Mouse (Mus musculus): ENCODE data around the gene Per2. TPM values are rescaled to one million over a fixed set of nuclear protein-coding genes. Genes with fewer than 3 reads are reported as not detected.
A peak's percentile ranks its signal among the peaks of the same experiment; 100 is the strongest.
"Not testable (repeated sequence)": the region's sequence is repeated elsewhere in the genome, so short reads cannot be mapped to it uniquely, and the experiment has no call there.

Per2 gene
- polyA plus RNA-seq, 1 experiment from 2014 or later: 3.6 TPM

DNA sequence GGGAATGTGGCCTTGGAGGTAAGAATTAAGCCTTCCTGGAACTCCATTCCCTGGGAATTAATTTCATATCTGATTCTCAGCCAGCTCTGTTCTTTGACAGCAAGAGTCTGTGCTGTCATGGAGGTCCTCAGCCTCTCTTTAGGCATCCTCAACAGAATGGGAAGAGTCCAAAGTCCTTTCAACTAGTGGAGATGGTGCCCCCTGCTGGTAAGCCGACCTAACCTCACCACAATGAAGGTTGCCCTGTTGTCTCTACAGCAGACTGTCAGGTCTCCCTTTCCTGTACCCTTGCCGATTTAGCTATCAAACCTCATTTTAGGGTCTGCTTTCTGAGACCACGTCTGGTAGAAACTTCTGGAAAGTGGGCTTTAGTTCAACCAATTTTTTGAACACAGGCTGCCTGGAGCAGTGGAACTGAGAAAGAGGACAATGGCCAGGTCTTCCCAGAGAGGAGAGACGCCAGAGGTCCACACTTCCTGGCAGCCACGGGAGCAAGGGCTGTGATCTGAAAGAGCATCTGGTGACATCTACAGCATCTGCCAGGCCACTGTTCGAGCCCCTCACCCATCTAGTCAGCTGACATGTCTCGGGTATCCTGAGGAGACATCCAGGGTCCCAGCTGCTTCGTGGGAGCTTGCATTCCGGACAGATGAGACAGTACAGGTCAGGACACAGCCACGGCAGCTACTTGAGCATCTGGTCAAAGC lies 24.3 kb upstream of the Per2 start:
- no peak overlapping the region for H3K4me3 ChIP-seq
- ATAC-seq (ENCODE audit: insufficient number of reproducible peaks, low FRiP score): 0 out of 2 replicates have a peak, but pooled peaks have one; percentile 51
- 0 out of 2 replicates have a peak, but pooled peaks cover 7% of the 10 kb centered on the region for H3K4me1 ChIP-seq (replicated peaks)
- no peaks in the 10 kb centered on the region for H3K36me3 ChIP-seq
- 0 out of 2 replicates have a peak, but pooled peaks cover 3% of the 10 kb centered on the region for H3K27me3 ChIP-seq (replicated peaks)
- no peak overlapping the region for H3K27ac ChIP-seq (ENCODE audit: poor library complexity, severe bottlenecking)
- H3K9ac ChIP-seq: no peak overlapping the region
- 31% methylated on average over 10 of the region's 10 CpGs for WGBS
- no peak overlapping the region for H3K4me2 ChIP-seq
- peaks cover 4% of the 10 kb centered on the region; the same call in 1 of the 2 replicates for H3K9me3 ChIP-seq (replicated peaks)

DNA sequence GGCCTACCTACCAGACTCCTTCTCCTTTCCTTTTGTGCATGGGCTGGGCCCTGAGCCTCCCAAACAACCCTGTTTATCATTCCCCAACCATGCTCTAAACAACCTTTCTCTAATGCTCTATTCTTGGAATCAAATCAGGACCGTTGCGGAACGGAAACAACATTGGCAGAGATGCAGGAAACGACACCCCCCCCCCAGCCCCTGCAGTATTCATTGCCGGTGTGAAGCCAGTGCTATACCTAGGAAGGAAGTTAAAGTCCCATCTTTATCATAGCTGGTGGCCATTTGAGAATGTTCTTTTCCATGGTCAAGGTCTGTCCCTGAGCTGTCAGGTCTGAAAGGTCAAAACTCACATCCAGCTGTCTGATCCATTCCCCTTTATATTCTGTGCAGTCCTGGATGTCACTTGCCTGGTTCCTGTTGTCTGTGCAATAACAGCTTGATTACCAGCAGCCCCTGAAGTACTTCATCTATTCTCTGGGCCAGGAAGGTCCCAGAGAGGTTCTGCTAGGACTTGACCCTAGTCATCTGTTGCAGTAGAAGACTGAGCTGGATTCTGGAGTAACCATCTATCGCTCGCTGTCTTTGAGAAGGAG lies 23.6 kb upstream of the Per2 start:
- peaks cover 8% of the 10 kb centered on the region; the same call in 1 of the 2 replicates for H3K9me3 ChIP-seq (replicated peaks)
- ATAC-seq (ENCODE audit: insufficient number of reproducible peaks, low FRiP score): no peak
- WGBS: 62% methylated on average over 7 of the region's 7 CpGs

DNA sequence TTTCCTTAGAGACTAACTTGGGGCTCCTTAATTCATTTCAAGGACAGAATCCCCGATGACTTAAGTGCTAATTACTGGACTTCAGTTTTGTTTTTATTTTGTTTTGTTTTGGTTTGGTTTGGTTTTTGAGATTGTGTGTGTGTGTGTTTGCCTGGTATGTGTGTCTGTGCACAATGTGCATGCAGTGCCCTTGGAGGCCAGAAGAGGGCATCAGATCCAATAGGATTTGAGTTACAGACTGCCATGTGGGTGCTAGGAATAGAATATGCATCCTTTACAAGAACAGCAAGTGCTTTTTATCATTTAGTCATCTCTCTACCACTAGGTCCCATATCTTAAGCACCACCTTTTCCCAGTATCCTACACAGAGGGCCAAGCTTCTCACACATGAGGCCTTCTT lies 19.8 kb upstream of the Per2 start:
- H3K9ac ChIP-seq: no peak overlapping the region
- no peak overlapping the region for H3K4me2 ChIP-seq
- H3K27ac ChIP-seq (ENCODE audit: poor library complexity, severe bottlenecking): no peak overlapping the region
- 0 out of 2 replicates have a peak, but pooled peaks cover 5% of the 10 kb centered on the region for H3K4me1 ChIP-seq (replicated peaks)
- no peak overlapping the region for H3K4me3 ChIP-seq
- ATAC-seq (ENCODE audit: insufficient number of reproducible peaks, low FRiP score): no peak
- H3K9me3 ChIP-seq (replicated peaks): peaks cover 8% of the 10 kb centered on the region; the same call in 1 of the 2 replicates
- WGBS: 90% methylated on average over 1 of the region's 1 CpGs
- no peaks in the 10 kb centered on the region for H3K36me3 ChIP-seq
- H3K27me3 ChIP-seq (replicated peaks): 0 out of 2 replicates have a peak, but pooled peaks cover 3% of the 10 kb centered on the region

More for the DNA sequence above, 23.6 kb upstream of the Per2 start:
- no peaks in the 10 kb centered on the region for H3K36me3 ChIP-seq
- no peak overlapping the region for H3K9ac ChIP-seq
- H3K4me3 ChIP-seq: no peak overlapping the region
- H3K27me3 ChIP-seq (replicated peaks): 0 out of 2 replicates have a peak, but pooled peaks cover 3% of the 10 kb centered on the region
- H3K4me2 ChIP-seq: no peak overlapping the region
- 0 out of 2 replicates have a peak, but pooled peaks cover 7% of the 10 kb centered on the region for H3K4me1 ChIP-seq (replicated peaks)
- H3K27ac ChIP-seq (ENCODE audit: poor library complexity, severe bottlenecking): no peak overlapping the region

DNA sequence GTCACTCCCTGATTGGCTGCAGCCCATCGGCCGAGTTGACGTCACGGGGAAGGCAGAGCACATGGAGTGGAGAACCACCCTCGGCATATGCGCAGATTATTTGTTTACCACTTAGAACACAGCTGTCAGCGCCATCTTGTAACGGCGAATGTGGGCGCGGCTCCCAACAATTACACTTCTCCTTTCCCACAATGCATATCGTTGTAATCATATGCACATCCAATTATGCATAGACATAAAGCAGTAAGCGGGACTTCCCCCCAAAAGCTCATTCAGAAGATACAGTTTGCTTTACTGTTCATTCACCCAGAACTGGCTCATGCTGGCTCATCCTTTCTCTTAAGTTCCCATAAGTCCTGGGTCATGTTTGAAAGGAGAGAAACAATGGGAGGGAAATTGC lies 19.0 kb upstream of the Per2 start:
- not testable (repeated sequence) for H3K9me3 ChIP-seq (replicated peaks); H3K27me3 ChIP-seq (replicated peaks); H3K4me2 ChIP-seq; H3K27ac ChIP-seq (ENCODE audit: poor library complexity, severe bottlenecking); H3K9ac ChIP-seq; H3K4me3 ChIP-seq; H3K4me1 ChIP-seq (replicated peaks); H3K36me3 ChIP-seq; ATAC-seq (ENCODE audit: insufficient number of reproducible peaks, low FRiP score)
- 96% methylated on average over 13 of the region's 13 CpGs for WGBS

DNA sequence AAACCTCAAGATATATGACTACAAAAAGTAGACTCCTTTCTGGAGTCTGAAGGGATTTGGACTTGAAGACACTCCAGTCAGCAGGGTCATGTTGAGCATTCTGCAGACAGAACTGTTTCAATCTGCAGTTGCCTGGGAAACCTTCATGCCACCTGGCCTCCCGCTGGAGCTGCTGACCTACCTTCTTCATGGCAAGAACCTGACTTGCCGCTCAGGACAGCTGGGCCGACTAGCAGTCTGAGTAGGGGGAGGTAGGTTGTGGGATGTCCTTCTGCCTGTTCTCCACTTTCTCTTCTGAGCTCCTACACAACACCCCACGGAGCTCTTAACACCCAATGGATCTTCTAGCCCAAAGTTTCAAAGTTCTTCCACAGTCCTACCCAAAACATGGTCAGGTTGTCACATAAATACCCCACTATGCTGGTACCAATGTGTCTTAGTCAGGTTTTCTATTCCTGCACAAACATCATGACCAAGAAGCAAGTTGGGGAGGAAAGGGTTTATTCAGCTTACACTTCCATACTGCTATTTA lies 10.8 kb upstream of the Per2 start:
- Histone ChIP-seq H3K36me3 (no peaks in the 10 kb centered on the region), H3K9ac (no peak overlapping the region), H3K27ac (ENCODE audit: poor library complexity, severe bottlenecking) (no peak overlapping the region), H3K4me1 (replicated peaks) (peaks cover 13% of the 10 kb centered on the region), H3K4me2 (no peak overlapping the region), H3K27me3 (replicated peaks) (no peaks in the 10 kb centered on the region), H3K9me3 (replicated peaks) (0 out of 2 replicates have a peak, but pooled peaks cover 2% of the 10 kb centered on the region), H3K4me3 (no peak overlapping the region)
- no peak for ATAC-seq (ENCODE audit: insufficient number of reproducible peaks, low FRiP score)
- WGBS: 74% methylated on average over 4 of the region's 4 CpGs

DNA sequence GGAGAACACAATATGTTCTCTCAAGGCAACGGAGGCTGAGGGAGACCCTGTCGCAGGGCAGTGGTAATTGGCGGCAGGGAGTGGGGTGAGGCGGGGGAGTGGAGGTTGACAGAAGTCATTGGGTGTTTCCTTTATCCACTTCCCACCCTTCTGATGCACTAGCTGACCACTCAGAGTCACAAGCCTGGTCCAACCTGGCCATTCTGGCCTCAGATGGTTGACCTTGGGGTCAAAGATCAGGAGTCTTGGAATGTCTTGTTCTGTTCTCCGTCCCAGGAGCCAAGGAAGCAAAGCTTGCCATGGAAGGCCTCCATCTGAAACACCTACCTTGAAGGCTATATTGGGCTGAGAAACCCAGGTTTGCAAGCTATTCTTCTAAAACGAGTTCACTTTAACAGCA lies 7.1 kb upstream of the Per2 start:
- Histone ChIP-seq H3K36me3 (no peaks in the 10 kb centered on the region), H3K27ac (ENCODE audit: poor library complexity, severe bottlenecking) (no peak overlapping the region), H3K27me3 (replicated peaks) (no peaks in the 10 kb centered on the region), H3K4me2 (no peak overlapping the region), H3K9ac (no peak overlapping the region), H3K4me3 (no peak overlapping the region), H3K9me3 (replicated peaks) (0 out of 2 replicates have a peak, but pooled peaks cover 2% of the 10 kb centered on the region), H3K4me1 (replicated peaks) (peaks cover 18% of the 10 kb centered on the region)
- 89% methylated on average over 6 of the region's 6 CpGs for WGBS
- no peak for ATAC-seq (ENCODE audit: insufficient number of reproducible peaks, low FRiP score)

DNA sequence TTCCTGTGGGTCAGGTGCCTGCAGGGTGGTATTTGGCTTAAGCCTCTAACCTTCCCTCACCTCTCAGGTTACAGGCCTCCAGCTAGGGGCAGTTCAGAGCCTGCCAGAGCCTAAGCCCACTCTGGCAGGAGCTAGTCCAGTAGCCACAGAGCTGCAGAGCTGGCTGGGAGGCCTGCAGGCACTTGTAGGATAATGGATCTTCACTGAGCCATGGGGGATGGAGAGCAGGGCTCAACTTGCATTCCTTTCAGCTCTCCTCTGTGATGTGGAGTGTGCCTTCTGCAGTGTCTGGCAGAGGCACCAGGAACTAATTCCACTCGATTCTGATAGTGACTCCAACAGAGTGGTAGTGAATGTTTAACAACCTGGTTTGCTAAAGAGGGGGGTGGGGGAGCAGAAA lies 6.1 kb upstream of the Per2 start:
- no peak for ATAC-seq (ENCODE audit: insufficient number of reproducible peaks, low FRiP score)
- Histone ChIP-seq H3K4me3 (no peak overlapping the region), H3K4me1 (replicated peaks) (peaks cover 23% of the 10 kb centered on the region), H3K36me3 (no peaks in the 10 kb centered on the region), H3K27me3 (replicated peaks) (no peaks in the 10 kb centered on the region), H3K27ac (ENCODE audit: poor library complexity, severe bottlenecking) (no peak overlapping the region), H3K9me3 (replicated peaks) (no peaks in the 10 kb centered on the region), H3K4me2 (no peak overlapping the region), H3K9ac (no peak overlapping the region)
- WGBS: 8% methylated on average over 1 of the region's 1 CpGs

DNA sequence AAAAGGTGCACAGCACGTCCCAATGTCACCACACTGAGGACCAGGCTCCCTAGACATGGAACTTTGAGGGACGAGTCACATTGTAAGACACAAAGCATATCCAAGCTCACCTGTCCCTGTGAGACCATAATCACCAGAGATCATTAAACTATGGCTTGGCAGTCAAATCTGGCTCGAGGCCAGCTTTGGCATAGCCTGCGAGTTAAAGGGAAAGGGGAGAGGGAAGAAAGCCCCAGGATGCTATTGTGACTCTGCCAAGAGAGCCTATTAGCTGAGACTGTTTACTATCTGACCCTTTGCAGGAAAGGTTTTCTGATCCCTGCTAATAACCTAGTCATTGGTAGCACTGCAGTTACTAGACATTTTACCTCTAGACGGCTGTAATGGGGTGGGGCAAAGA lies 5.3 kb upstream of the Per2 start:
- Histone ChIP-seq H3K4me1 (replicated peaks) (peaks cover 29% of the 10 kb centered on the region), H3K9me3 (replicated peaks) (no peaks in the 10 kb centered on the region), H3K4me3 (no peak overlapping the region), H3K27me3 (replicated peaks) (no peaks in the 10 kb centered on the region), H3K27ac (ENCODE audit: poor library complexity, severe bottlenecking) (no peak overlapping the region), H3K36me3 (no peaks in the 10 kb centered on the region), H3K4me2 (no peak overlapping the region), H3K9ac (no peak overlapping the region)
- no peak for ATAC-seq (ENCODE audit: insufficient number of reproducible peaks, low FRiP score)
- 55% methylated on average over 5 of the region's 5 CpGs for WGBS

DNA sequence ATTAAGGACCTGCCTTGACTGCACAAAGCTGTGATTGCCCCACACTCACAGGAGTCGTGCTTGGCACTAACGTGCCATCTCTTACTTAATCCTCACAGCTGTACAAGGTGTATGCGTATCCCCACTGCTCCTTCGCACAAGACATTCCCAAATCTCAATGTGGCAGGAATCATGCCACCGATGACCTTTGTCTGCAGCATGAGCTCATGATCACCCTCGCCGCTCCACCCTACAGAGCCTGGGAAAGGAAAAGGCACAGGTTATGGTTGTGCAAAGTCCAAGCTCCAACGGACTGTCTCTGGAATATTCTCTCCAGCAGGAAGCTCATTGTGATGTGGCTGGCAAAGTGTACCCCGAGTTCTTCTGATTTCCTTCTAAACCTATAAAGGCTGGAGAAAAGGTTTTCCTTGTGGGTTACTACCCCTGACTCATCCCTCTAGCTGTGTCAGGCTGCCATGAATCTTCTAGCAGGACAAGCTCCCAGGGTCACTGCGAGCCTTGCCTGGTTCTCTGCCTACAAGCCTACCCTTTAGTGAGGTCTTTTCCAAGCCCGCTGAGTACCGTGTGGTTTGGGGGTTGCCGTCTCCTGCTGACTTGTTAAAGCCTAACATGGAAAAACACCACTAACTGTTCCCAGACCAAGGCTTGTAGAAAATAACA lies 4.3 kb upstream of the Per2 start:
- WGBS: 85% methylated on average over 13 of the region's 13 CpGs
- ATAC-seq (ENCODE audit: insufficient number of reproducible peaks, low FRiP score): no peak
- H3K36me3 ChIP-seq: no peaks in the 10 kb centered on the region

DNA sequence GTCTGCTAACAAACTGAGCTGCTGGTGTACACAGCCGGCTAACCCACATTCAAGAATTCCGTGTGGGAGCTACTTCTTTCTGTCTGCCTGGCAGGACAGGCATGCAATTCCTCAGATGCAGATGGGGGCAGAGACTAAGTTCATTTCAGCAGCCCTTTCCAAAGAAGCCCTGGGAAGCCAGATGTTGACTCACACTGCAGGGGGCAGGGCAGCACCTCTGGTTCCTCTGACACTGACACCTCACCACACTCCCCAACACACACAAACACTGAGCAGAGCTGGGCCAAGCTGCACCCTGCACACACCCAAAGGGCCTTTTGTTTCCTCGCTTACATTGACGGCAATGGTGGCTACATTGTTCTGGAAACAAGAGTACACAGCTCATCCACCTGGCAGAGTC lies 1.4 kb upstream of the Per2 start:
- peaks cover 53% of the 10 kb centered on the region for H3K4me1 ChIP-seq (replicated peaks)
- H3K27me3 ChIP-seq (replicated peaks): no peaks in the 10 kb centered on the region
- no peak overlapping the region for H3K9ac ChIP-seq
- H3K27ac ChIP-seq (ENCODE audit: poor library complexity, severe bottlenecking): no peak overlapping the region
- H3K4me3 ChIP-seq: no peak overlapping the region
- ATAC-seq (ENCODE audit: insufficient number of reproducible peaks, low FRiP score): no peak
- 37% methylated on average over 4 of the region's 4 CpGs for whole genome bisulfite sequencing
- H3K9me3 ChIP-seq (replicated peaks): no peaks in the 10 kb centered on the region
- no peak overlapping the region for H3K4me2 ChIP-seq
- no peaks in the 10 kb centered on the region for H3K36me3 ChIP-seq

More for the DNA sequence above, 4.3 kb upstream of the Per2 start:
- Histone ChIP-seq H3K27ac (ENCODE audit: poor library complexity, severe bottlenecking) (no peak overlapping the region), H3K4me1 (replicated peaks) (peaks cover 32% of the 10 kb centered on the region), H3K4me2 (no peak overlapping the region), H3K27me3 (replicated peaks) (no peaks in the 10 kb centered on the region), H3K9ac (no peak overlapping the region), H3K4me3 (no peak overlapping the region), H3K9me3 (replicated peaks) (no peaks in the 10 kb centered on the region)

DNA sequence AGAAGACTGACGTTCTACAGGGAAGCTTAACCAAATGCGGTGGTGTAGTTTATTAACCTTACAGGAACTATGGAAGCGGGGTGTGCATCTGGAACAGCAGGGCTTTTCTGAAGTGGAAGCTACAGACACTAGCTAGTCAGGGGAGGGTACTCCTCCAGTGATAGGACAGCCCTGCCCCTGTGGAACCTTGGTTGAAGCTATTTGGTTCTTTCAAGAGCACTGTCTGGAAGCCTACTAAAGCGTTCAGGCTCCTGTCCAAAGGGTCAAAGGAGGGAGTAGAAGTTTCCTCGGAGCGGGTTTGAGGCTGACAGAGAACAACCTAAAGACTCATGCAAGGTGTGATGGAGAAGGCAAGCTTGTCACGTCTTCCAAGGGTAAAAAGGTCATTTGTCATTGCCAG lies 945 bp upstream of the Per2 start:
- H3K36me3 ChIP-seq: no peaks in the 10 kb centered on the region
- no peak for ATAC-seq (ENCODE audit: insufficient number of reproducible peaks, low FRiP score)
- no peaks in the 10 kb centered on the region for H3K9me3 ChIP-seq (replicated peaks)
- H3K4me3 ChIP-seq: peak overlapping the region; percentile 75; the same call in 1 of the 2 replicates
- no peak overlapping the region for H3K27ac ChIP-seq (ENCODE audit: poor library complexity, severe bottlenecking)
- peaks cover 54% of the 10 kb centered on the region for H3K4me1 ChIP-seq (replicated peaks)
- no peak overlapping the region for H3K9ac ChIP-seq
- H3K4me2 ChIP-seq: peak overlapping the region; percentile 90
- H3K27me3 ChIP-seq (replicated peaks): no peaks in the 10 kb centered on the region
- WGBS: 32% methylated on average over 7 of the region's 7 CpGs

Data from heart, embryonic 12.5 days (tissue).